Mouse (Mus musculus): ENCODE data around the gene Tmem43. TPM values are rescaled to one million over a fixed set of nuclear protein-coding genes. Genes with fewer than 3 reads are reported as not detected.
A peak's percentile ranks its signal among the peaks of the same experiment; 100 is the strongest.
"Not testable (repeated sequence)": the region's sequence is repeated elsewhere in the genome, so short reads cannot be mapped to it uniquely, and the experiment has no call there.

Gene Tmem43
- polyA plus RNA-seq, 1 experiment from 2014 or later, result 27.3 TPM

DNA sequence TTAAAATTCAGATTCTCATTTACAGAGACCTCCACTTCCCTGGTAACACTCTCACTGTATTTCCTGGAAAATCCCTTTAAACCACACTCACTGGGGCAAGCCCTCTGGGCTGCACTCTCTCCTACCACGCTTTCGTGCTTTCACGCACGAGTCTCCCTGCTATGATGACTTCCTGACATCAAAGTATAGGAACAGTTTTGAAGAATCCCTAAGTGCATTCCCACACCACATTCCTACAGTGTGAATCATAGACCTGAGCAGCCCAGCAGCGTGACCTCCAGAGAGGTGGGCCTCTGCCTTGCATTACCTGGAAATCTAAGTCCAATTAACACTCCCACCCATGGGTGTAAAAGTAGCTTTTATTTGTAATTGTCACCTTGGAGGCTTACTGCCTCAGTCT is 19.0 kb upstream of the Tmem43 start:
- no peak overlapping the region for H3K4me2 ChIP-seq (ENCODE audit: low read length)
- H3K27me3 ChIP-seq (ENCODE audit: control insufficient read depth, insufficient read depth, low read length), result no peaks in the 10 kb centered on the region
- H3K9me3 ChIP-seq (ENCODE audit: control insufficient read depth, low read length), result no peaks in the 10 kb centered on the region
- H3K4me1 ChIP-seq (ENCODE audit: control insufficient read depth in 2 of 2, insufficient read depth in 2 of 2, low read length in 2 of 2), result peaks cover 0 to under 1% of the 10 kb centered on the region in 2 experiments; a peak in 1 of 4 replicates
- H3K36me3 ChIP-seq (ENCODE audit: control insufficient read depth, insufficient read depth, low read length), result no peaks in the 10 kb centered on the region
- no peak overlapping the region for H3K4me3 ChIP-seq (ENCODE audit: control insufficient read depth in 1 of 2, insufficient read depth in 1 of 2, low read depth in 1 of 2, low read length in 2 of 2)
- no peak overlapping the region for H3K9ac ChIP-seq (ENCODE audit: low read length)
- no peak overlapping the region for H3K27ac ChIP-seq (replicated peaks in 1 of 2; ENCODE audit: control insufficient read depth in 1 of 2, insufficient read depth in 1 of 2, low read depth in 2 of 2, low read length in 2 of 2)
- ATAC-seq (ENCODE audit: insufficient number of reproducible peaks, insufficient read depth, low FRiP score, low read depth), result no peak
- WGBS, result 11% methylated on average over 5 of the region's 5 CpGs

DNA sequence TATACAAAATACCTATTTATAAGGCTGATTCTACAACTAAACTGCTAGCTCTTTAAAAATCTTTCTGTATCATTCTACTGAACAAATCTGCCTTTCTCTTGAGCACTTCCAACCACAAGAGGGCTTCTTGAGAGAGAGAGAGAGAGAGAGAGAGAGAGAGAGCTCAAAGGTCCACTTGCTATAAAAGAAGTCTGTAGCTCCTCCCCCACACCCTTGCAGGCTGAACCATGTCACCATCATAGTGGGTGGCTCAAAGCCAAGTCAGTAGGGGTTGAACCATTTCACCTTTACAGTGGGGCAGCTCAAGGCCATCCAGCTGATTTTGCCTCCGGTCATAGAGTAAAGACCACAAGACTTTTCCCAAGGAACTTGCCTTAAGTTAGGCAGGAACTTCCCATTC is 14.0 kb upstream of the Tmem43 start:
- Histone ChIP-seq H3K9me3 (ENCODE audit: control insufficient read depth, low read length) (no peaks in the 10 kb centered on the region), H3K4me3 (ENCODE audit: control insufficient read depth in 1 of 2, insufficient read depth in 1 of 2, low read depth in 1 of 2, low read length in 2 of 2) (no peak overlapping the region), H3K27ac (replicated peaks in 1 of 2; ENCODE audit: control insufficient read depth in 1 of 2, insufficient read depth in 1 of 2, low read depth in 2 of 2, low read length in 2 of 2) (no peak overlapping the region), H3K36me3 (ENCODE audit: control insufficient read depth, insufficient read depth, low read length) (peaks cover 16% of the 10 kb centered on the region), H3K4me1 (ENCODE audit: control insufficient read depth in 2 of 2, insufficient read depth in 2 of 2, low read length in 2 of 2) (peaks cover 0 to 2% of the 10 kb centered on the region in 2 experiments; a peak in 1 of 4 replicates), H3K27me3 (ENCODE audit: control insufficient read depth, insufficient read depth, low read length) (no peaks in the 10 kb centered on the region), H3K9ac (ENCODE audit: low read length) (no peak overlapping the region), H3K4me2 (ENCODE audit: low read length) (no peak overlapping the region)
- no peak for ATAC-seq (ENCODE audit: insufficient number of reproducible peaks, insufficient read depth, low FRiP score, low read depth)
- 86% methylated on average over 1 of the region's 1 CpGs for WGBS

- ATAC-seq (ENCODE audit: insufficient number of reproducible peaks, insufficient read depth, low FRiP score, low read depth), result no peak
- Histone ChIP-seq H3K4me3 (ENCODE audit: control insufficient read depth in 1 of 2, insufficient read depth in 1 of 2, low read depth in 1 of 2, low read length in 2 of 2) (no peak overlapping the region), H3K4me2 (ENCODE audit: low read length) (no peak overlapping the region), H3K27ac (replicated peaks in 1 of 2; ENCODE audit: control insufficient read depth in 1 of 2, insufficient read depth in 1 of 2, low read depth in 2 of 2, low read length in 2 of 2) (no peak overlapping the region), H3K27me3 (ENCODE audit: control insufficient read depth, insufficient read depth, low read length) (no peaks in the 10 kb centered on the region), H3K9me3 (ENCODE audit: control insufficient read depth, low read length) (no peaks in the 10 kb centered on the region), H3K36me3 (ENCODE audit: control insufficient read depth, insufficient read depth, low read length) (peaks cover 61% of the 10 kb centered on the region), H3K9ac (ENCODE audit: low read length) (no peak overlapping the region), H3K4me1 (ENCODE audit: control insufficient read depth in 2 of 2, insufficient read depth in 2 of 2, low read length in 2 of 2) (no peaks in the 10 kb centered on the region)
- WGBS, result 94% methylated on average over 2 of the region's 2 CpGs
Observed at GRCm38 (mm10) chr6:91465756-91466155, 7.7 kb upstream of the Tmem43 start.

- H3K27me3 ChIP-seq (ENCODE audit: control insufficient read depth, insufficient read depth, low read length), result no peaks in the 10 kb centered on the region
- peaks cover under 1 to 2% of the 10 kb centered on the region in 2 experiments; a peak in 2 of 4 replicates for H3K4me1 ChIP-seq (ENCODE audit: control insufficient read depth in 2 of 2, insufficient read depth in 2 of 2, low read length in 2 of 2)
- WGBS, result 64% methylated on average over 1 of the region's 1 CpGs
- no peak overlapping the region for H3K4me3 ChIP-seq (ENCODE audit: control insufficient read depth in 1 of 2, insufficient read depth in 1 of 2, low read depth in 1 of 2, low read length in 2 of 2)
- no peak overlapping the region for H3K27ac ChIP-seq (replicated peaks in 1 of 2; ENCODE audit: control insufficient read depth in 1 of 2, insufficient read depth in 1 of 2, low read depth in 2 of 2, low read length in 2 of 2)
- ATAC-seq (ENCODE audit: insufficient number of reproducible peaks, insufficient read depth, low FRiP score, low read depth), result no peak
- H3K9ac ChIP-seq (ENCODE audit: low read length), result no peak overlapping the region
- H3K36me3 ChIP-seq (ENCODE audit: control insufficient read depth, insufficient read depth, low read length), result peaks cover 61% of the 10 kb centered on the region
- H3K4me2 ChIP-seq (ENCODE audit: low read length), result no peak overlapping the region
- no peaks in the 10 kb centered on the region for H3K9me3 ChIP-seq (ENCODE audit: control insufficient read depth, low read length)
Observed at GRCm38 (mm10) chr6:91467106-91467505, 6.4 kb upstream of the Tmem43 start.

GRCm38 (mm10) chr6:91470712-91471111 is 2.8 kb upstream of the Tmem43 start:
- Histone ChIP-seq H3K4me3 (ENCODE audit: control insufficient read depth in 1 of 2, insufficient read depth in 1 of 2, low read depth in 1 of 2, low read length in 2 of 2) (no peak overlapping the region), H3K9ac (ENCODE audit: low read length) (no peak overlapping the region), H3K27ac (replicated peaks in 1 of 2; ENCODE audit: control insufficient read depth in 1 of 2, insufficient read depth in 1 of 2, low read depth in 2 of 2, low read length in 2 of 2) (no peak overlapping the region), H3K4me1 (ENCODE audit: control insufficient read depth in 2 of 2, insufficient read depth in 2 of 2, low read length in 2 of 2) (peaks cover 11 to 15% of the 10 kb centered on the region in 2 experiments), H3K27me3 (ENCODE audit: control insufficient read depth, insufficient read depth, low read length) (no peaks in the 10 kb centered on the region), H3K9me3 (ENCODE audit: control insufficient read depth, low read length) (no peaks in the 10 kb centered on the region), H3K4me2 (ENCODE audit: low read length) (no peak overlapping the region), H3K36me3 (ENCODE audit: control insufficient read depth, insufficient read depth, low read length) (peaks cover 33% of the 10 kb centered on the region)
- no peak for ATAC-seq (ENCODE audit: insufficient number of reproducible peaks, insufficient read depth, low FRiP score, low read depth)
- 84% methylated on average over 2 of the region's 2 CpGs for WGBS

DNA sequence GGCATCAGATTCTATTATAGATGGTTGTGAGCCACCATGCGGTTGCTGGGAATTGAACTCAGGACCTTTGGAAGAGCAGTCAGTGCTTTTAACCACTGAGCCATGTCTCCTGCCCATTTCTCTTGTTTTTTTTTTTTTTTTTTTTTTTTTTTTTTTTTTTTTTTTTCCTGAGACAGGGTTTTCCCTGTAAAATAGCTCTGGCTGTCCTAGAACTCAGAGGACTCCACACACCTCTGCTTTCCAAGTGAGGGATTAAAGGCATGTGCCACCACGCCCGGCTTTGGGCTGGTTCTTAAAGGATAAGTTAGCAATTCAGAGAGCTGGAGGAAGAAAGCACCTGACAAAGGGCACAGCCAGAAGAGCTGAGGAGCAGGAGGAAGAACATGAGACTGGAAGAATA is 2.1 kb upstream of the Tmem43 start:
- H3K9me3 ChIP-seq (ENCODE audit: control insufficient read depth, low read length); H3K27me3 ChIP-seq (ENCODE audit: control insufficient read depth, insufficient read depth, low read length); H3K4me2 ChIP-seq (ENCODE audit: low read length); H3K9ac ChIP-seq (ENCODE audit: low read length); H3K4me3 ChIP-seq (ENCODE audit: control insufficient read depth in 1 of 2, insufficient read depth in 1 of 2, low read depth in 1 of 2, low read length in 2 of 2); H3K27ac ChIP-seq (replicated peaks in 1 of 2; ENCODE audit: control insufficient read depth in 1 of 2, insufficient read depth in 1 of 2, low read depth in 2 of 2, low read length in 2 of 2); ATAC-seq (ENCODE audit: insufficient number of reproducible peaks, insufficient read depth, low FRiP score, low read depth): not testable (repeated sequence)
- 89% methylated on average over 3 of the region's 3 CpGs for WGBS
- Histone ChIP-seq H3K36me3 (ENCODE audit: control insufficient read depth, insufficient read depth, low read length) (peaks cover 25% of the 10 kb centered on the region), H3K4me1 (ENCODE audit: control insufficient read depth in 2 of 2, insufficient read depth in 2 of 2, low read length in 2 of 2) (peaks cover 11 to 15% of the 10 kb centered on the region in 2 experiments)

GRCm38 (mm10) chr6:91472319-91472718 is 1.2 kb upstream of the Tmem43 start:
- H3K4me3 ChIP-seq (ENCODE audit: control insufficient read depth in 1 of 2, insufficient read depth in 1 of 2, low read depth in 1 of 2, low read length in 2 of 2), result peak overlapping the region; percentile 64 to 89
- H3K9me3 ChIP-seq (ENCODE audit: control insufficient read depth, low read length), result no peaks in the 10 kb centered on the region
- H3K4me2 ChIP-seq (ENCODE audit: low read length), result peak overlapping the region; percentile 84
- no peak for ATAC-seq (ENCODE audit: insufficient number of reproducible peaks, insufficient read depth, low FRiP score, low read depth)
- WGBS, result 33% methylated on average over 6 of the region's 6 CpGs
- no peak overlapping the region for H3K27ac ChIP-seq (replicated peaks in 1 of 2; ENCODE audit: control insufficient read depth in 1 of 2, insufficient read depth in 1 of 2, low read depth in 2 of 2, low read length in 2 of 2)
- H3K9ac ChIP-seq (ENCODE audit: low read length), result peak overlapping the region; percentile 91
- peaks cover 23% of the 10 kb centered on the region for H3K36me3 ChIP-seq (ENCODE audit: control insufficient read depth, insufficient read depth, low read length)
- H3K4me1 ChIP-seq (ENCODE audit: control insufficient read depth in 2 of 2, insufficient read depth in 2 of 2, low read length in 2 of 2), result peaks cover 11 to 15% of the 10 kb centered on the region in 2 experiments
- H3K27me3 ChIP-seq (ENCODE audit: control insufficient read depth, insufficient read depth, low read length), result no peaks in the 10 kb centered on the region

DNA sequence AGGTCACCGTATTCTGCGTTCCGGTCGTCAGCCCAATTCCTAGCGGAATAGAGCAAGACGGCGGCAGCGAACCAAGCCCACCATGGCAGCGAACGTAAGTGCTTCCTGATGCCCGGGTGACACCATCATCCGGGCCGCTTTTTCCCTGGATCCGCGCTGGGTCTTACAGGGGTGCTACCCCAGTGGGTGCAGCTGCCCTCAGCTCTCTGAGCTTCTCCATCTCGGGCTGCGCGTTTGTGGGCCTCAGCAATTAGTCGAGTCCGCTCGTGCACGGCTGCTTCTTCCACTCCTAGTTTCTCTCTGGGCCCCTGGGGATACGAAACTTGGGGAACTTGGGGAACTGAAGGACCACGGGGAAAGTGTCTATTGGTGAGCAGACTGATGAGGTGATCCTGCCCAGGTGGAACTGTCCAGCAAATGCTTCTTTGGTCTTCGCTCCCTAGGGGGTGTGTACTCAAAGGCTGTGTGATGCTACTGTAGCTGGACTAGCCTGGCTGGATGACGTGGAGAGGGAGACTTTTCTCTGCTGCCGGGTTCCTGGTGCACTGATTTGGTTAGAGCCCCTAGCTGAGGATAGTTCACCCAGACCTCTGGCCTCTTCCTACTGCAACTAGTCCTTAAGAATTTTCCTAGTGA is 420 bp downstream of the Tmem43 start:
- 0 out of 2 replicates have a peak, but pooled peaks have one; percentile 0 for ATAC-seq (ENCODE audit: insufficient number of reproducible peaks, insufficient read depth, low FRiP score, low read depth)
- Histone ChIP-seq H3K9ac (ENCODE audit: low read length) (peak overlapping the region; percentile 88), H3K4me2 (ENCODE audit: low read length) (peak overlapping the region; percentile 84), H3K4me3 (ENCODE audit: control insufficient read depth in 1 of 2, insufficient read depth in 1 of 2, low read depth in 1 of 2, low read length in 2 of 2) (peak overlapping the region; percentile 65 to 89), H3K27ac (replicated peaks in 1 of 2; ENCODE audit: control insufficient read depth in 1 of 2, insufficient read depth in 1 of 2, low read depth in 2 of 2, low read length in 2 of 2) (peak overlapping the region; percentile 35 to 76), H3K27me3 (ENCODE audit: control insufficient read depth, insufficient read depth, low read length) (no peaks in the 10 kb centered on the region), H3K9me3 (ENCODE audit: control insufficient read depth, low read length) (no peaks in the 10 kb centered on the region), H3K36me3 (ENCODE audit: control insufficient read depth, insufficient read depth, low read length) (peaks cover 25% of the 10 kb centered on the region), H3K4me1 (ENCODE audit: control insufficient read depth in 2 of 2, insufficient read depth in 2 of 2, low read length in 2 of 2) (peaks cover 11 to 15% of the 10 kb centered on the region in 2 experiments)
- under 1% methylated on average over 27 of the region's 27 CpGs for WGBS

All from heart, embryonic 14.5 days (tissue).